Comparison of ENCODE assay signal across 21 mouse cellular contexts in genomic region chrX:52288792-52289191, GRCm38 (mm10).
DNase-seq lines count a peak whose midpoint lies in the region; ATAC-seq lines count a peak whose summit lies in the region.
"Had no signal": no experiment of that assay in that cellular context is flagged by ENCODE, and none has a peak within 500 bp of the region (broad histone marks: within the 10 kb centered on the region; RNA-seq: fewer than 3 reads in every experiment).

No protein-coding gene starts in this region.

- no peak overlapping the region for H3K4me3 ChIP-seq in heart, embryonic 12.5 days
- H3K4me3 ChIP-seq in forebrain, embryonic 11.5 days (ENCODE audit: low read depth, low read length) = no peak overlapping the region
- H3K4me3 ChIP-seq in forebrain, embryonic 15.5 days = no peak overlapping the region
- H3K4me3 ChIP-seq: embryonic facial prominence, embryonic 15.5 days; erythroblast, embryonic 14.5 days; hindbrain, embryonic 10.5 days; intestine, embryonic 15.5 days; kidney, embryonic 15.5 days had no signal

- H3K4me1 ChIP-seq in heart, embryonic 12.5 days (replicated peaks) = peaks cover 3% of the 10 kb centered on the region; the same call in 1 of the 2 replicates
- no peaks in the 10 kb centered on the region for H3K4me1 ChIP-seq in forebrain, embryonic 11.5 days (replicated peaks; ENCODE audit: control insufficient read depth, insufficient read depth, low read length)
- peaks cover 4% of the 10 kb centered on the region; the same call in 1 of the 2 replicates for H3K4me1 ChIP-seq in forebrain, embryonic 15.5 days
- H3K4me1 ChIP-seq: embryonic facial prominence, embryonic 15.5 days; hindbrain, embryonic 10.5 days; intestine, embryonic 15.5 days; kidney, embryonic 15.5 days had no signal

- no peak overlapping the region for H3K9ac ChIP-seq in heart, embryonic 12.5 days
- H3K9ac ChIP-seq in forebrain, embryonic 11.5 days (ENCODE audit: low read length) = no peak overlapping the region
- no peak overlapping the region for H3K9ac ChIP-seq in forebrain, embryonic 15.5 days (replicated peaks)
- H3K9ac ChIP-seq: embryonic facial prominence, embryonic 15.5 days; hindbrain, embryonic 14.5 days; intestine, embryonic 15.5 days; kidney, embryonic 15.5 days had no signal

- H3K27me3 ChIP-seq in heart, embryonic 12.5 days (replicated peaks) = no peaks in the 10 kb centered on the region
- no peaks in the 10 kb centered on the region; the same call in 1 of the 2 replicates for H3K27me3 ChIP-seq in forebrain, embryonic 11.5 days (ENCODE audit: control insufficient read depth, insufficient read depth, low read length)
- no peaks in the 10 kb centered on the region for H3K27me3 ChIP-seq in forebrain, embryonic 15.5 days
- H3K27me3 ChIP-seq: CH12.LX; embryonic facial prominence, embryonic 15.5 days; intestine, embryonic 15.5 days had no signal

- 33% methylated on average over 1 of the region's 1 CpGs for WGBS in heart, embryonic 12.5 days
- WGBS in forebrain, embryonic 11.5 days = 18% methylated on average over 1 of the region's 1 CpGs
- WGBS in forebrain, embryonic 15.5 days = 7% methylated on average over 1 of the region's 1 CpGs

- H3K9me3 ChIP-seq in heart, embryonic 12.5 days (replicated peaks) = no peaks in the 10 kb centered on the region
- no peaks in the 10 kb centered on the region for H3K9me3 ChIP-seq in forebrain, embryonic 11.5 days (ENCODE audit: control insufficient read depth, low read length)
- H3K9me3 ChIP-seq in forebrain, embryonic 15.5 days = no peaks in the 10 kb centered on the region
- H3K9me3 ChIP-seq: embryonic facial prominence, embryonic 15.5 days; hindbrain, embryonic 10.5 days; intestine, embryonic 15.5 days; kidney, embryonic 15.5 days had no signal

- no peak for ATAC-seq in heart, embryonic 12.5 days (ENCODE audit: insufficient number of reproducible peaks, low FRiP score)
- ATAC-seq in forebrain, embryonic 11.5 days (replicated peaks; ENCODE audit: low FRiP score) = peak; percentile 53; the same call in 1 of the 2 replicates
- ATAC-seq in forebrain, embryonic 15.5 days (replicated peaks) = 0 out of 2 replicates have a peak, but pooled peaks have one; percentile 32
- ATAC-seq: intestine, embryonic 15.5 days had no signal

- no peak for DNase-seq in heart, adult 11 months
- DNase-seq in R1 (ENCODE audit: low read depth, low spot score) = peak; percentile 12
- DNase-seq in forebrain, embryonic 11.5 days (ENCODE audit: low spot score) = no peak
- DNase-seq in cerebellum, adult 18-20 months = no peak
- no peak for DNase-seq in neural tube, embryonic 10.5 days (ENCODE audit: extremely low spot score, low spot score)
- DNase-seq in lung, postnatal 4 days = no peak
- DNase-seq: adrenal gland, postnatal 10 days; cerebellum, adult 8-10 months; cerebellum, postnatal 14 days; embryo, embryonic 11 days; gastrocnemius, postnatal 14 days; kidney, adult 18-20 months had no signal

- H3K27ac ChIP-seq in heart, embryonic 12.5 days (ENCODE audit: poor library complexity, severe bottlenecking) = 0 out of 2 replicates have a peak overlapping the region, but pooled peaks have one; percentile 16
- H3K27ac ChIP-seq in forebrain, embryonic 11.5 days (ENCODE audit: low read depth, low read length) = no peak overlapping the region
- H3K27ac ChIP-seq in forebrain, embryonic 15.5 days (replicated peaks) = no peak overlapping the region
- H3K27ac ChIP-seq: embryonic facial prominence, embryonic 15.5 days; hindbrain, embryonic 10.5 days; hindbrain, embryonic 14.5 days; intestine, embryonic 15.5 days; kidney, embryonic 15.5 days had no signal

- H3K36me3 ChIP-seq in heart, embryonic 12.5 days = no peaks in the 10 kb centered on the region
- H3K36me3 ChIP-seq in forebrain, embryonic 11.5 days (ENCODE audit: control insufficient read depth, insufficient read depth, low read length) = no peaks in the 10 kb centered on the region
- no peaks in the 10 kb centered on the region for H3K36me3 ChIP-seq in forebrain, embryonic 15.5 days
- H3K36me3 ChIP-seq: embryonic facial prominence, embryonic 15.5 days; hindbrain, embryonic 10.5 days; intestine, embryonic 15.5 days; kidney, embryonic 15.5 days had no signal

- no peak overlapping the region for H3K4me2 ChIP-seq in heart, embryonic 12.5 days
- H3K4me2 ChIP-seq in forebrain, embryonic 11.5 days (ENCODE audit: low read depth, low read length, severe bottlenecking) = no peak overlapping the region
- H3K4me2 ChIP-seq in forebrain, embryonic 15.5 days (replicated peaks) = no peak overlapping the region
- H3K4me2 ChIP-seq: embryonic facial prominence, embryonic 15.5 days; hindbrain, embryonic 14.5 days; intestine, embryonic 15.5 days; kidney, embryonic 15.5 days had no signal
